Mouse (Mus musculus) bone marrow, adult 2 months (tissue): ENCODE measurements around the gene Neurog1. TPM values are rescaled to one million over a fixed set of nuclear protein-coding genes. Genes with fewer than 3 reads are reported as not detected.

Experiments
- H3K27ac ChIP-seq: fragments of 200-500 bp; 2 replicates; pipeline ENCODE4 v1.5.1; 2012; ENCODE audit warnings: low read depth, mild to moderate bottlenecking, control low read depth, inconsistent platforms, low read length; ENCODE audit not compliant: control insufficient read depth, poor library complexity, insufficient read depth
- H3K4me1 ChIP-seq: fragments of 200-500 bp; 2 replicates; pipeline ENCODE4 v1.6.1; 2011; ENCODE audit warnings: low read length; ENCODE audit not compliant: control insufficient read depth, insufficient read depth
- H3K4me3 ChIP-seq: fragments of 200-500 bp; replicated peaks from 2 replicates; pipeline ENCODE3; 2011; ENCODE audit warnings: mild to moderate bottlenecking, low read depth, low read length, control low read depth; ENCODE audit not compliant: control insufficient read depth
- CTCF ChIP-seq: fragments of 200-500 bp; IDR thresholded peaks from 2 replicates; pipeline ENCODE4 v1.5.1; 2011; ENCODE audit warnings: low read length, control low read depth; ENCODE audit not compliant: control insufficient read depth, insufficient read depth
- POLR2A ChIP-seq: fragments of 200-500 bp; IDR thresholded peaks from 2 replicates; pipeline ENCODE4 v1.6.1; 2011; ENCODE audit warnings: low read depth, mild to moderate bottlenecking, control low read depth, low read length, borderline replicate concordance; ENCODE audit not compliant: control insufficient read depth
- WGBS: fragments of 180-500 bp; shearing (Covaris S2); methylation state at CpG from one replicate; pipeline ENCODE4 v1.1.7; 2018; 5-methylcytosine and 5-hydroxymethylcytosine counted together
- polyA plus RNA-seq: library from polyadenylated mRNA; stranded (reverse); fragments of >200 nt; gene quantifications from 2 replicates; pipeline ENCODE4 v1.2.4, GENCODE M21; 2011; ENCODE audit warnings: low replicate concordance; ENCODE audit not compliant: missing spikeins, insufficient read depth, insufficient read length

Gene Neurog1
- polyA plus RNA-seq, 1 experiment: not detected

DNA sequence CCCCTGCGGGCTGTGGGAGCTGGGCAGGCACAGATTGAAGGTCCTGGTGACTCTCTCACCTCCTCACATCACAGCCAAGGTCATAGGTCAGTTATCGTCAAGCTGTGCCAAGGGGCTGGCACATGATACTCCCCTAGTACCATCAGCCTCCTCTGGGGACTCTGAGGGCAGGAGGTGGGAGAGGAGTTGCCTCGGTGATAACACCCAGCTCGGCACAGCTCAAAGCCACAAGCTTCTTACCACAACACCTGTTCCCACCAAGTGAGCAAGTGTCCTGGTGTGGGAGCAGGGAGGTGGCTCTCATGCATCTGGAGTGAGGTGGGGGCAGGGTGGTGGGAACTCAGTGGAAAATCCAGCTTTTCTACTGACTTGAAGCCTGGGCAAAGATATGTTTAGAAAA lies 10.3 kb upstream of the Neurog1 start:
- H3K4me1 ChIP-seq: no peaks in the 10 kb centered on the region
- 28% methylated on average over 4 of the region's 4 CpGs for WGBS
- no peak overlapping the region for H3K27ac ChIP-seq
- TF ChIP-seq CTCF (no peak), POLR2A (no peak)
- H3K4me3 ChIP-seq: no peak overlapping the region

DNA sequence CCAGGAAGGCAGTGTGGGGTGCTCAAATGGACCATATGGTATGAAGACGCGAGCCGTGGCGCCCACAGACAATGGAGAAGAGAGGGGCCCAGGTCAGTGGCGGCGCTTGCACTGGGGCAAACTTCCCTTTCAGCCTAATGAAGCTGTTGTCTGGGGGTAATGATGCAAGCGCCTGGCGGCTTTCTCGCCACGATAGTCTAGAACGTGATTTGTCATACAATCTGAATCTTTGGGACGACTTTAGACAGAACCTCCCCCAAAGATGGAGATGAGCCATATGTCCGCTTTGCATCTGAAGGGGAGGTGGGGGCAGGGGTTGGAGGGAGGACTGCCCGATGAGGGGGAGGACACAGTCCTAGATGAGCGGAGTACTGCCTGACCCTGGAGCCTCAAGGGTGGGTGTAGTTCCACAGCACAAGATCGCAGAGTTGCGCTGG lies 8.4 kb upstream of the Neurog1 start:
- no peaks in the 10 kb centered on the region for H3K4me1 ChIP-seq
- TF ChIP-seq POLR2A: no peak
- TF ChIP-seq CTCF: no peak
- WGBS: 6% methylated on average over 17 of the region's 17 CpGs
- H3K27ac ChIP-seq: no peak overlapping the region
- no peak overlapping the region for H3K4me3 ChIP-seq

DNA sequence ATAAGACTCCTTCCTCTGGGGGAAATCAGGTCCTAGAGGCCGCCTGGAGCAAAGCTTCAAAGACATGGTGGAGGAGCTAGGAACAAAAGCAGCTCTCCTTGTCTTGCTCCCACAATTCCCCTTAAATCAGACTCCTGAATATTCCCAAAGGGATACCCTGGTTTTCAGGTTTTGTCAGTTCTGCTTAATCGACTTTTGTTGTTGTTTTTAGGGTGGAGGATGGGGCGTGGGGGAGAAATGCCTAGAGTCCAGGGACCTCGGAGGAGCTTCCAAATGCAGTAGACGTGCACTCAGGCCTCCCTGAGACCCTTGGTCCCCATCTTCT lies 7.9 kb upstream of the Neurog1 start:
- WGBS: 8% methylated on average over 5 of the region's 5 CpGs
- Histone ChIP-seq H3K4me1 (no peaks in the 10 kb centered on the region), H3K27ac (no peak overlapping the region), H3K4me3 (no peak overlapping the region)
- TF ChIP-seq POLR2A (no peak), CTCF (no peak)

DNA sequence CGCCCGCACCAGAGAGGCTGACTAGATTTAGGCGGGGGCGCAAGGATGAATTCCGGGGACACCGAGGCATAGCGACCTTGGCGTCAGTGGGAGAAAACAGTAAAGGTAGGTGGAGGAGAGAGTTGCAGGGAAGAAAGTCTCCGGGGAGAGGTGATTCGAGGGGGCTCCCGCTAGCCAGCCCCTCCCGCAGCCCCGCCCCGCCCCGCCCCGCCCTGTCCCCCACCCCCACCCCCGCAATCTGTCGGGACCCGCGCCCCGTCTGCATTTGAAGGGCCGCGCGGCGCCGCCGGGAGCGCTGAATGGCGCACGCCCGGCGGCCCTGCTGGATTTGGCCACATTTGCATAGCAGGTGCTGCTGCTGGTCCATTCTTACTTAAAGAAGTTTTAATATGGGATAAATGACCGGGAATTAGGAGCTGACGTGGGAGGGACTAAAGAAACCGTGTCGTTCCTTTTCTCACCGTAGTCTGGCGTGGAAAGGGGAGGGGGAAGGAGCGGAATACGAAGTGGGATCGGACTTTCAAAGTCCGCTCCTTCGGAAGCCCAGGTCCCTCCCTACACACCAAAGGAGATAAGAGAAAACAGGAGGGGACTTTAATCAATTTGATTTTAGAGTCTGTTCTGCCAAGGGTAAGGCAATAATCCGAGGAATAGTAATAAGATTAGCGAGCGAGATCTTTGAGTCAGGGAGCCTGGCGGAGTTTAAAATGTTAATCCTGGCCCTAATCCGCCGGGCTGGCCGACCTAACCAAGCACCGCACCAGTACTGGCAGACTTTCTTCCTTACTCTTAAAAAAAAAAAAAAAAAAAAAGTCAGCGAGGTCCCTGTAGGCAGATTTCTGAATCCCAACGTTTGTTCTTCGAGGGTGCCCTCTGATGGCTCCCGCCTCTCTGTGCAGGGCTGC lies 7.3 kb upstream of the Neurog1 start:
- no peak overlapping the region for H3K4me3 ChIP-seq
- TF ChIP-seq CTCF (no peak), POLR2A (no peak)
- 5% methylated on average over 55 of the region's 55 CpGs for WGBS
- no peaks in the 10 kb centered on the region for H3K4me1 ChIP-seq
- no peak overlapping the region for H3K27ac ChIP-seq

DNA sequence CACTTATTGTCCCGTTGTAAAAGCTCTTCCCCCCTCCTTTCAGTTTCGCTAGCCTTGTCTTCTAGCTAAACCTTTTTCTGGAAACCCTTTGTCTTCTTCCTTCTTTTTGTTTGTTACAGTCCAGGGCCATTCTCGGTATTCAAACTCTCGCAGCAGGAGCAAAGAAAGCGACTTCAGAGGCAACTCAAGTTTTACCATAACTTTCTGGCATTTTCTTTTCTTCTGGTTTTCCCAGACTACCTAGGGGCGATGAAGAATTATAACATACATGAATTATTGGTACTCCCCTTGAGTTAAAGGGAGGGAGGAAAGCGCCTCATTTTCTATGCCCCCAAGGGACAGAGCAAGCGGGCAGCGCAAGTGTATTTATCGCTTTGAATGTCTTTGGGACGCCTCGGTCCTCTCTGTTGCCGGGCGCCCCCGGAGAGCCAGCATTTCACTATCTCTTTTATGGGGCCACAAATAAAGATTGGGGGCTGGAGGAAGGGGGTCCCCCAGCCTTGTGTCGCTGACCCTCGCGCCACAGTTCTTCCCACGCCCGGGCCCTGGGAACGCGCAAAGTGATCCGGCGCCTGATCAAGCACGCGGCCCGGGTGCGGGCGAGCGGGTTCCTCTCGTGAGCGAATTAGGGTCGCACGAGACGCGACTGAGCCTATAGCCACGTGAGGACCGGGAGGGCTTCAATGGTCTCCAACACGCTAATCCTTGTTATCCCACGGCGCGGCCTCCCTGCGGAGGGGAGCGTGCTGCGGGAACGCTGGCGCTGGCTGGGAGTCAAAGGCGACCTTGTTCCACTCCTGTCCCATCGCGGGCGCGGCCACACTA lies 6.4 kb upstream of the Neurog1 start:
- WGBS: 3% methylated on average over 52 of the region's 52 CpGs
- no peak overlapping the region for H3K27ac ChIP-seq
- TF ChIP-seq CTCF (no peak), POLR2A (no peak)
- no peaks in the 10 kb centered on the region for H3K4me1 ChIP-seq
- H3K4me3 ChIP-seq: no peak overlapping the region

DNA sequence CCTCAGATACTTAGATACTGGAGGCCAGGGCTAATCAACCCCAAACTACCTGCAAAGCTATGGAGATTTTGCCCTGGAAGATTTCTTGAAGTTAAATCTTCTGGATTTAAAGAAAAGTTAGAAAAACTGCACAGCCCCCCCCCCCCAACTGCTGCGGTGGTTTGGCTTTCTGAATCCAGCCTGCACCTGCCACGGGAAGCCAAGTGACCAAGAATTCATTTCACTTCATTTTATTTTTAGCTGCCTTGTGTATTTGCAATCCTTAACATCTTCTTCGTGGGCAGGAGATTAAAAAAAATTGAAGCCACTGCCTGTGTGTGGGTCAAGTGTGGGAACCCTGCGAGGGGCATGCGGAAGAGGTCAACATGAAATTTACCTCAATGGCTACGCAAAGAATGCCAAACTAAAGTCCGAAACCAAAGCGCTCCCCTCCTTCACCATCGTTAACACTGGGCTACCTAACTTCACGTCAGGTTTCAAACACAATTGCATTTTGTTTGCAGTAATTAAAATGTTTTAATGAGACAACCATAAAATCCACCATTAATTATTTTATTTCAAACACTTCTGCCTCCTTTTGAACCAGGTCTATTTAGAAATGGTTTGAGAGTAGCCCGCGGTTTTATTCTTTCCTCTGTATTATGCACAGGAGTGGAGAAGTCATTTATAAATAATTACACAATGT lies 5.6 kb upstream of the Neurog1 start:
- no peak for TF ChIP-seq CTCF
- no peak for TF ChIP-seq POLR2A
- Histone ChIP-seq H3K27ac (no peak overlapping the region), H3K4me3 (no peak overlapping the region), H3K4me1 (no peaks in the 10 kb centered on the region; the same call in 1 of the 2 replicates)
- WGBS: 12% methylated on average over 12 of the region's 12 CpGs

DNA sequence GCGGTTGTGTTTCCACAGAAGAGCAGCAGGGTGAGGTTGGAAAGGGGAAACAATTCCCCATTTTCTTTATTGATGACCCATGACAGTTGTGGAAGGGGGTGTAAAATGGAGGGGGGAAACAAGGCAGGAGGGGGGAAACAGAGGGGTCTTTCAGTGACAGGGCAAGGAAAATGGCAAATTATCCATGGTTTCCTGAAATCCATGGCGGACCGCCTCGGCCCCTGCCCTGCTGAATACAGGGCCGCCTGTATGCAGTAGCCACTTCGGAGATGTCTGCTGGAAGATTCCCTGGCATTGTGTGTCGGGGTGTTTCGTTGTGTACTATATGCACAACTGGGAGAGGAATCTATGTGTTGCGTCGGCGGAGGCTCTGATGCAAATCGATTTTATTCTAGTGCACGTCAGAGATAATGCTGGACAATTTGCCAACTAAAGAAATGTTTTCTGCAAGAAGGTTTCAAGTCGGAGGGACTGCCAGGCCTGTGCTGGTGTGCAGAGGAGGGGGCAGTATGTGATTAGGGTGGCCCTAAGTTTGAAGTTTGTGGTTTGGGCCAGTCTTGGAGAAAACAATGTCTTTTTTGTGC lies 4.8 kb upstream of the Neurog1 start:
- Histone ChIP-seq H3K27ac (no peak overlapping the region), H3K4me3 (no peak overlapping the region), H3K4me1 (no peaks in the 10 kb centered on the region; the same call in 1 of the 2 replicates)
- 25% methylated on average over 14 of the region's 14 CpGs for WGBS
- TF ChIP-seq POLR2A (no peak), CTCF (no peak)
